Mouse (Mus musculus) testis, adult 2 months (tissue): ENCODE data around the gene Zfp119b. TPM values are rescaled to one million over a fixed set of nuclear protein-coding genes. Genes with fewer than 3 reads are reported as not detected.
"Not testable (repeated sequence)": the region's sequence is repeated elsewhere in the genome, so short reads cannot be mapped to it uniquely, and the experiment has no call there.

Source experiments
- H3K27ac ChIP-seq: fragments of 200-500 bp; 2 replicates; pipeline ENCODE4 v1.5.1; 2012; ENCODE audit warnings: low read depth, low read length; ENCODE audit not compliant: control insufficient read depth, insufficient read depth
- H3K27me3 ChIP-seq: fragments of 200-500 bp; 2 replicates; pipeline ENCODE4 v1.6.1; 2012; ENCODE audit warnings: mild to moderate bottlenecking, low read length, moderate library complexity; ENCODE audit not compliant: control insufficient read depth, insufficient read depth
- H3K36me3 ChIP-seq: fragments of 200-500 bp; 2 replicates; pipeline ENCODE4 v1.6.1; 2012; ENCODE audit warnings: mild to moderate bottlenecking, low read length; ENCODE audit not compliant: control insufficient read depth, insufficient read depth
- H3K4me1 ChIP-seq: fragments of 200-500 bp; 2 replicates; pipeline ENCODE4 v1.6.1; 2012; ENCODE audit warnings: low read length; ENCODE audit not compliant: control insufficient read depth, insufficient read depth
- H3K4me3 ChIP-seq: fragments of 200-500 bp; 2 replicates; pipeline ENCODE4 v1.5.1; 2012; ENCODE audit warnings: low read depth, mild to moderate bottlenecking, low read length, moderate library complexity, mixed read lengths; ENCODE audit not compliant: control insufficient read depth
- CTCF ChIP-seq: fragments of 200-500 bp; IDR thresholded peaks from 2 replicates; pipeline ENCODE4 v1.5.1; 2012; ENCODE audit warnings: low read depth, mild to moderate bottlenecking, inconsistent platforms, low read length, moderate library complexity; ENCODE audit not compliant: control insufficient read depth, insufficient read depth, insufficient replicate concordance
- POLR2A ChIP-seq: fragments of 200-500 bp; IDR thresholded peaks from 2 replicates; pipeline ENCODE4 v1.6.1; 2012; ENCODE audit warnings: low read depth, mild to moderate bottlenecking, inconsistent platforms, low read length, moderate library complexity; ENCODE audit not compliant: control insufficient read depth
- polyA plus RNA-seq: library from polyadenylated mRNA; depleted of rRNA; stranded (reverse); fragments of >200 nt; gene quantifications from 2 replicates; pipeline ENCODE4 v1.2.3, GENCODE M21; 2012

Gene Zfp119b
- polyA plus RNA-seq, 1 experiment: 0.48 TPM

DNA sequence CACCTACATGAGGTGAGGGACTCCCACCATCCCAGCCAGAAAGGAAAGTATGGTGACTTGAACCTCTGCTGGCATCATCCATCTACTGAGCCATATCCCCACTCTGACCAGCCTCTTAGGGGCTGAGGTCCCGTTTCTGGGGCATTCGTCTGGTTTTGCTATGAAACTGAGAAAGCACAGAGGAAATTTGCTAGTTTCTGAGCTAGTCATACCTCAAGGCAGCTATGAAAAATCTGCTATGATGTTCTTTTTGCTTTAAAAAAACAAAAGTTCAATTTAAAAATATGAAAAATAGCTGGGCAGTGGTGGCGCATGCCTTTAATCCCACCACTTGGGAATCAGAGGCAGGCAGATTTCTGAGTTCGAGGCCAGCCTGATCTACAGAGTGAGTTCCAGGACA is 653 bp downstream of the Zfp119b start:
- Histone ChIP-seq H3K4me3 (no peak overlapping the region), H3K36me3 (no peaks in the 10 kb centered on the region), H3K27ac (no peak overlapping the region), H3K27me3 (no peaks in the 10 kb centered on the region), H3K4me1 (no peaks in the 10 kb centered on the region; the same call in 1 of the 2 replicates)
- TF ChIP-seq CTCF: no peak
- no peak for TF ChIP-seq POLR2A

DNA sequence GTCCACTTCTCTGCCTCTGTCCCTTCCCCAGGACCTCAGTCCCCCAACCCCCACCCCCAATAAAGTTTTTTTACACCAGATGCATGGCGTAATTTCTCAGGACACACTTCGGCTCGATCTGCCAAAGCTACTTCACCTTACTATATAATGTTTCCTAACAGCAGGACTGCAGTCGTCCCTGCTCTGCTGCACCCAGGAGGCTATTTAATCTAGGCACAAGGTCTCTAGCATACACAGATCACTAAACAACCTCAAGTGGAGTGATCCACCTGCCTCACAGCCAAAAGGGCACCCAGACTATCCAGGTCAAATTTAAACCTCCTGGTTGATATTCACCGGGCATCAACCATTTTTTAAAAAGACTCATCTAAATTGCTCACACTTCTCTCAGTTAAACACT is 3.6 kb downstream of the Zfp119b start:
- TF ChIP-seq POLR2A: no peak
- no peak for TF ChIP-seq CTCF
- H3K27ac ChIP-seq: no peak overlapping the region
- H3K36me3 ChIP-seq: no peaks in the 10 kb centered on the region
- peak overlapping the region; percentile 84 for H3K4me3 ChIP-seq
- no peaks in the 10 kb centered on the region; the same call in 1 of the 2 replicates for H3K4me1 ChIP-seq
- H3K27me3 ChIP-seq: no peaks in the 10 kb centered on the region

DNA sequence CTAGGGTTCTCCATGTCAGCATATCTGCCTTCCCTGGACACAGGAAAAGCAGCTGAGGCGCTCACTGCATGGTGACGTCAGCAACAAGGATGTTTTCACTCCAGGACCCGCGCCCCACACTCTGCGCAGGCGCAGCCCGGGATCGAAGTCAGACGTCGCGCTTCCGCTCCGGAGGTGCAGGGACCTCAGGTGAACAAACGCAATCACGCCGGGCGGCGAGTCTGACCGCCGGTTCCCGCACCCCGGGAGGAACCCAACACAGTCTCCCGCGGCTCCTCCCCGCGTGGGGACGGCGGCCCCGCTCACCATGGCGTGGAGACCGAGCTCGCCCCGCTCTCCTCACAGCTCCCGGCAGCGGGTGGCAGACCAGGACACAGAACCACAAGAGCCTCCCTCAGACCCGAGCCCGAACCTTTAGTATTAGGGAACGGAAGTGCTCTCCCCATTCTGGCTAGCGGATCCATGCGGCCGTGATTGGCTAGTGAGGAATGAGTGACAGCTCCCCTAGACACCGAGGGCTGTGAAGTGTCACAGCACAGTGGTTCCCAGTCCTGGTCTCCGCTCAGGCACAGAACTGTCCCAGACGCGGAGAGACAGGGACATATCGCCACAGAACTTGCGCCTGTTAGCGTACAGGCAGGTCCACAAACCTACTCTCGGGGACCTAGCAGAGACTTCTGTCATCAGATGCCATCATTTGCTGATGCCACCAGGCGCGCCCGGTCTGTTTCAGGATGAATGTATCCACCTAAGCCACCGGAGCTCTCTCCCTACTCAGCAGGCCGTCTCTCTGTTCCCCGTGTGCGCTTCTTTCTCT is 4.2 kb downstream of the Zfp119b start:
- Histone ChIP-seq H3K4me3 (peak overlapping the region; percentile 84), H3K27ac (peak overlapping the region; percentile 72)
- H3K36me3 ChIP-seq, H3K27me3 ChIP-seq, H3K4me1 ChIP-seq: not testable (repeated sequence)

DNA sequence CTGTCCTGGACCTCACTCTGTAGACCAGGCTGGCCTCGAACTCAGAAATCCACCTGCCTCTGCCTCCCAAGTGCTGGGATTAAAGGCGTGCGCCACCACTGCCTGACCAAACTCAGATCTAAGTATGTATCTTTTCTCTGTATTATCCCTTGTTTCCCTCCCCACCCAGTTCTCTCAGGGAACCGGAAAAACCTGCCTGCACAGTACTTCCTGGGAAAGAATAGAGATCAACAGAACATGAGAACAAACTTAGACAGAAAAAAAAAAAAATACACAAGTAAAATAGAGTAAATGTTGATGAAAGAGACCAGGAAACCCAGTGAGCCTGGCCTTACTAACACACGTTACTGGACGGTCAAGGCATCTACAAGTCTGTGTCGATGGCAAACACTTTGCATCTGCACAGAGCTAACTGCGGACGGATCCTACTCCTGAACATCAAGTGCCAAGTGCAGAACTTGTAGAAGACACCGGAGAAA is 4.9 kb downstream of the Zfp119b start:
- H3K36me3 ChIP-seq, H3K27me3 ChIP-seq, H3K4me1 ChIP-seq: not testable (repeated sequence)
- H3K27ac ChIP-seq: peak overlapping the region; percentile 57
- peak overlapping the region; percentile 84 for H3K4me3 ChIP-seq

DNA sequence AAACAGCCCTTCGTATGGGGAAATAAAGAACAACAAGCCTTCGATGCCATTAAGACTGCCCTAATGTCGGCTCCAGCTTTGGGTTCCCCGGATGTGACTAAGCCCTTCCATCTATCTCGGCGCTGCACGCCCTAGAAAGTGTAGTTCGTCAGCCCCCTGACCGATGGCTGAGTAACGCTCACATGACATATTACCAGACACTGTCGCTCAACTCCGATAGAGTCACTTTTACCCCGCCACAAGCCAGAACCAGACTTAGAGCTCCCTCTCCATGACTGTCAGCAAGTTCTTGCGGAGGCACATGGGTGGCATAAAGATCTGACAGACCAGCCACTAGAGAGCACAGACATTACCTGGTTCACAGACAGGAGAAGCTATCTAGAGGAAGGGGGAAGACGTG is 16.1 kb downstream of the Zfp119b start:
- H3K4me1 ChIP-seq: no peaks in the 10 kb centered on the region; the same call in 1 of the 2 replicates
- no peaks in the 10 kb centered on the region for H3K36me3 ChIP-seq
- TF ChIP-seq CTCF (no peak), POLR2A (no peak)
- H3K4me3 ChIP-seq: no peak overlapping the region
- H3K27ac ChIP-seq: no peak overlapping the region
- no peaks in the 10 kb centered on the region for H3K27me3 ChIP-seq

DNA sequence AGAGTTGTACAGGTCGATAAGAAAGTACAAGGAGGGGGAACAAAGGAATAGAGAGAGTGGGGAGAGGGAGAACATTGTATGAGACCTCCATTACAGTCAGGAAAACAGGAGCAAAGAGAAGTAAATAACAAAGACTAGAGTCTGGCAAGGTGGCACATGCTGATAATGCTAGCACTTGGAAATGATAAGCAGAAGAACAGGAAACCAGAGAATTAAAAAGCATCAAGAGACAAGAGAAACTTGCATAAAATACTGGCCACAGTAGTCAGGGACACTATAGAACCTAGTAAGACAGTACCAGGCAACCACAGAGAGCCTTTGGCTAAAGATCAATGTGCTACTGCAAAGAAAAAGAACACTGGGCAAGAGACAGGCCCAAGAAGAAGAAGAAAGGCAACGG is 16.7 kb downstream of the Zfp119b start:
- no peak for TF ChIP-seq CTCF
- no peak for TF ChIP-seq POLR2A
- no peak overlapping the region for H3K4me3 ChIP-seq
- no peaks in the 10 kb centered on the region for H3K36me3 ChIP-seq
- no peaks in the 10 kb centered on the region; the same call in 1 of the 2 replicates for H3K4me1 ChIP-seq
- no peak overlapping the region for H3K27ac ChIP-seq
- H3K27me3 ChIP-seq: no peaks in the 10 kb centered on the region

DNA sequence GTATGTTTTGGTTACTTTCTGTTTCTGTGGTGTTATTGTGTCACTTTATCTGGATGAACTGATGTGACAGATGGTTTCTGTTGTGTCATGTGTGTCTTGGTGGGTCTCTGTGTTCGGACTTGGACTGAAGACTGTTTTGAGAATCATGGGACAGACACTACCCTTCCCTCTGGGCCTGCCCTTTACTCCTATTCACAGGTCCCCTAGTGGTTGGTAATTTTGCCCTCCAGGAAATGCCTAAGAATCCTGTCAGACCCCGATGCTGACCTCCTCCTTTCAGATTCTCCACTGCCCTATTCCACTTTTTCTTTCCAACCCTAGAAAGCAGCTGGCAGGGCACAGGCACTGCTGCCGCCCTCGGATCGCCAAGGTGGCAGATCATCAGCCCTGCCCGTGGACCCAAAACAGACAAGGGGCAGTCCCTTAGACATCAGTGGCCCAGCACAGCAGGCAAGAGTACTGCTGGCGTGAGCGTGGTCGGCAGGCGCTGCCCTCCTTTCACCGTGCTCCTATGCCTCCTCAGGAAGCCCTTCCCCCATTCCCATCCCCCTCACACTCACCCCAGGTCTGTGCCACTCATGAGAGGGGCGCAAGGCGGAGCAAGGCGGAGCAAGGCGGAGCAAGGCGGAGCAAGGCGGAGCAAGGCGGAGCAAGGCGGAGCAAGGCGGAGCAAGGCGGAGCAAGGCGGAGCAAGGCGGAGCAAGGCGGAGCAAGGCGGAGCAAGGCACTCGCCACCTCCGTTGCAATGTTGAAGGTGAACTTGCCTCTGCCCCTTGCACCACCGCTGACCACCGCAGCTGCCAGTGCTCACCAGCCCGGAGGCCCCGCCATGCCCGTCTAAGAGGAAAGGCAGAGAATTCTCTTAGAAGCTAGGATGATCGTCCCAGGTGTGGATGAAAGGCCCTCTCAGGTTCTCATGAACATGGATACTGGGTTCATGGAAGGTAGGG is 17.5 kb downstream of the Zfp119b start:
- H3K4me1 ChIP-seq: no peaks in the 10 kb centered on the region; the same call in 1 of the 2 replicates

More for the DNA sequence above, 17.5 kb downstream of the Zfp119b start:
- Histone ChIP-seq H3K27me3 (no peaks in the 10 kb centered on the region), H3K4me3 (peak overlapping the region; percentile 72), H3K27ac (peak overlapping the region; percentile 7; the same call in 1 of the 2 replicates), H3K36me3 (no peaks in the 10 kb centered on the region)
- TF ChIP-seq CTCF (no peak), POLR2A (no peak)
